ENCODE assay signal across 18 mouse cellular contexts in the genomic region with DNA sequence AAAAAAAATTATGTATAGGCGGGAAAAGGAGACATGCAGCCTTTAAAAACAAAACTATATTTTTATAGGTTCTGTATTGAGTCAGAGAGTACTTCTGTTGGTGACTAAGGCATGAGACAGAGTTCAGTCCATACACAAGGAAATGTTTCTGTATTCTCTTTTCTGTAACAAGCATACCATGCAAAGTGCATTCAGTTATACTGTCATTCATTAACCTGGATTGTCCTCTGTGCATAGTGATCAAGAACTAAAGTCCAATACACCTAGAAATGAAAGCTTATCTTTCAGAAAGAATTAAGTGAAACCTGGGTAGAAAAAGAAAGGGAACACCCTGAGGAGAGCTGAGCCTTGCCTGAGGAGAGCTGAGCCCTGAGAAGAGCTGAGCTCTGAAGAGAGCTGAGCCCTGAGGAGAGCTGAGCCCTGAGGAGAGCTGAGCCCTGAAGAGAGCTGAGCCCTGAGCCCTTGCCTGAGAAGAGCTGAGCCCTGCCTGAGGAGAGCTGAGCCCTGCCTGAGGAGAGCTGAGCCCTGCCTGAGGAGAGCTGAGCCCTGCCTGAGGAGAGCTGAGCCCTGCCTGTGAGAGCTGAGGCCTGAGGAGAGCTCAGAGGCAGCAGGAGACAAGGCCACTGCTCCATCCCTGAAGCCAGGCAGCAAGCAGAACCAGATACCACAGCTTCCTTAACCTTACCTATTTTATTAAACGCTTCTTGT. TPM values are rescaled to one million over a fixed set of nuclear protein-coding genes. Genes with fewer than 3 reads are reported as not detected.
DNase-seq lines count a peak whose midpoint lies in the region; ATAC-seq and TF ChIP-seq lines count a peak whose summit lies in the region.
"Had no signal": no experiment of that assay in that cellular context is flagged by ENCODE, and none has a peak within 500 bp of the region (broad histone marks: within the 10 kb centered on the region; RNA-seq: fewer than 3 reads in every experiment).

No protein-coding gene starts in this region.

- no peaks in the 10 kb centered on the region for H3K36me3 ChIP-seq in heart, adult 2 months (ENCODE audit: control insufficient read depth, insufficient read depth, low read length)
- no peaks in the 10 kb centered on the region for H3K36me3 ChIP-seq in intestine, postnatal 0 days (ENCODE audit: control insufficient read depth, insufficient read depth)
- H3K36me3 ChIP-seq in stomach, embryonic 16.5 days (ENCODE audit: control insufficient read depth, insufficient read depth, low read length) = no peaks in the 10 kb centered on the region
- no peaks in the 10 kb centered on the region for H3K36me3 ChIP-seq in hindbrain, embryonic 16.5 days (ENCODE audit: control insufficient read depth, insufficient read depth, low read length)
- H3K36me3 ChIP-seq: embryonic facial prominence, embryonic 10.5 days; heart, embryonic 10.5 days; midbrain, embryonic 12.5 days had no signal

- no peaks in the 10 kb centered on the region for H3K4me1 ChIP-seq in heart, adult 2 months (ENCODE audit: control insufficient read depth, insufficient read depth, low read length)
- H3K4me1 ChIP-seq in intestine, postnatal 0 days (replicated peaks; ENCODE audit: control insufficient read depth, insufficient read depth, low read length) = peaks cover 3% of the 10 kb centered on the region; the same call in 1 of the 2 replicates
- no peaks in the 10 kb centered on the region for H3K4me1 ChIP-seq in stomach, embryonic 16.5 days (ENCODE audit: control insufficient read depth, insufficient read depth, low read length)
- H3K4me1 ChIP-seq in hindbrain, embryonic 16.5 days (ENCODE audit: control insufficient read depth, insufficient read depth, low read depth, low read length) = no peaks in the 10 kb centered on the region
- H3K4me1 ChIP-seq: embryonic facial prominence, embryonic 10.5 days; heart, embryonic 10.5 days; midbrain, embryonic 12.5 days had no signal

- no peaks in the 10 kb centered on the region for H3K79me2 ChIP-seq in heart, adult 2 months (replicated peaks; ENCODE audit: control insufficient read depth, insufficient read depth, low read length)

- H3K27me3 ChIP-seq in heart, adult 2 months (ENCODE audit: control insufficient read depth, insufficient read depth, low read length) = no peaks in the 10 kb centered on the region
- H3K27me3 ChIP-seq in intestine, postnatal 0 days (replicated peaks; ENCODE audit: control insufficient read depth, insufficient read depth, low read length) = no peaks in the 10 kb centered on the region
- no peaks in the 10 kb centered on the region for H3K27me3 ChIP-seq in stomach, embryonic 16.5 days (ENCODE audit: control insufficient read depth, insufficient read depth, low read length)
- no peaks in the 10 kb centered on the region for H3K27me3 ChIP-seq in hindbrain, embryonic 16.5 days (replicated peaks; ENCODE audit: control insufficient read depth, insufficient read depth, low read length)
- H3K27me3 ChIP-seq: CH12.LX; midbrain, embryonic 12.5 days had no signal

- TF ChIP-seq CTCF in heart, adult 2 months (IDR thresholded peaks at IDR 0.05) = no peak
- no peak for TF ChIP-seq CTCF in intestine, postnatal 0 days (IDR thresholded peaks at IDR 0.05; ENCODE audit: low read depth)

- 0 out of 2 replicates have a peak overlapping the region, but pooled peaks have one; percentile 35 for H3K4me2 ChIP-seq in intestine, postnatal 0 days (replicated peaks; ENCODE audit: low read depth)
- H3K4me2 ChIP-seq in stomach, embryonic 16.5 days (ENCODE audit: low read depth, low read length) = no peak overlapping the region
- H3K4me2 ChIP-seq in hindbrain, embryonic 16.5 days (ENCODE audit: low read length) = no peak overlapping the region
- H3K4me2 ChIP-seq: midbrain, embryonic 12.5 days had no signal

- no peak for TF ChIP-seq POLR2A in heart, adult 2 months (IDR thresholded peaks at IDR 0.05; ENCODE audit: insufficient read depth, low read depth, low read length)

- H3K27ac ChIP-seq in heart, adult 2 months = no peak overlapping the region
- H3K27ac ChIP-seq in intestine, postnatal 0 days (ENCODE audit: low read depth, low read length) = peak overlapping the region; percentile 92
- H3K27ac ChIP-seq in stomach, embryonic 16.5 days (ENCODE audit: low read length) = peak overlapping the region; percentile 89
- no peak overlapping the region for H3K27ac ChIP-seq in hindbrain, embryonic 16.5 days (ENCODE audit: low read depth, low read length)
- H3K27ac ChIP-seq: embryonic facial prominence, embryonic 10.5 days; heart, embryonic 10.5 days; midbrain, embryonic 12.5 days had no signal

- peak; percentile 94 for ATAC-seq in intestine, postnatal 0 days
- ATAC-seq in stomach, embryonic 16.5 days (ENCODE audit: insufficient read depth, low FRiP score) = peak; percentile 80
- ATAC-seq in hindbrain, embryonic 16.5 days = no peak

- WGBS in heart, adult 2 months = 82% methylated on average over 2 of the region's 2 CpGs
- WGBS in intestine, postnatal 0 days = 51% methylated on average over 2 of the region's 2 CpGs
- 87% methylated on average over 2 of the region's 2 CpGs for WGBS in stomach, embryonic 16.5 days
- WGBS in hindbrain, embryonic 16.5 days = 90% methylated on average over 2 of the region's 2 CpGs

- peak; percentile 50 for DNase-seq in heart, adult 11 months
- DNase-seq in heart, adult 2 months = no peak
- DNase-seq in kidney, postnatal 14 days = peak; percentile 30
- no peak for DNase-seq in urinary bladder, postnatal 10 days (ENCODE audit: low spot score)
- DNase-seq in lung, postnatal 4 days = no peak
- DNase-seq: cerebellum, postnatal 25 days; gastrocnemius, postnatal 14 days; heart, postnatal 36 days; lung, postnatal 10 days; spleen, adult 18-20 months had no signal

- no peak for TF ChIP-seq EP300 in heart, adult 2 months (IDR thresholded peaks at IDR 0.05; ENCODE audit: insufficient read depth, low read depth, low read length)

- intact Hi-C loops in heart, adult 2 months (cut with DNase I) = no loop called here

- H3K9ac ChIP-seq in heart, adult 2 months (ENCODE audit: low read depth, low read length) = no peak overlapping the region
- no peak overlapping the region for H3K9ac ChIP-seq in intestine, postnatal 0 days (ENCODE audit: low read depth, low read length)
- H3K9ac ChIP-seq in stomach, embryonic 16.5 days (ENCODE audit: low read length) = peak overlapping the region; percentile 35; the same call in 1 of the 2 replicates
- H3K9ac ChIP-seq in hindbrain, embryonic 16.5 days (ENCODE audit: low read depth, low read length) = no peak overlapping the region
- H3K9ac ChIP-seq: midbrain, embryonic 12.5 days had no signal

- no peak overlapping the region for H3K4me3 ChIP-seq in heart, adult 2 months
- no peak overlapping the region for H3K4me3 ChIP-seq in intestine, postnatal 0 days (ENCODE audit: low read depth, low read length)
- H3K4me3 ChIP-seq in stomach, embryonic 16.5 days (replicated peaks; ENCODE audit: low read length) = no peak overlapping the region
- H3K4me3 ChIP-seq in hindbrain, embryonic 16.5 days (ENCODE audit: low read length) = no peak overlapping the region
- H3K4me3 ChIP-seq: embryonic facial prominence, embryonic 10.5 days; heart, embryonic 10.5 days; midbrain, embryonic 12.5 days; myocyte had no signal

- H3K9me3 ChIP-seq in intestine, postnatal 0 days (ENCODE audit: control insufficient read depth) = no peaks in the 10 kb centered on the region
- H3K9me3 ChIP-seq in stomach, embryonic 16.5 days (replicated peaks; ENCODE audit: control insufficient read depth, low read length) = no peaks in the 10 kb centered on the region
- H3K9me3 ChIP-seq in hindbrain, embryonic 16.5 days (ENCODE audit: control insufficient read depth, low read length) = no peaks in the 10 kb centered on the region
- H3K9me3 ChIP-seq: heart, embryonic 10.5 days; midbrain, embryonic 12.5 days had no signal

RNA-seq across cellular contexts. Expression of a gene that starts 45.1 kb away (rescaled TPM):
- total RNA-seq in heart, adult 2 months (2021) = 1 to 10 TPM; 6.8 to 7.0 TPM
- 2.8 and 5.4 TPM in 2 replicates for polyA plus RNA-seq in heart, adult 2 months (2012; rRNA removed)
- polyA plus RNA-seq in intestine, postnatal 0 days (2015; fragmentation: Nextera tagmentation; extraction: Ambion mirVana) = 1.8 and 2.0 TPM in 2 replicates
- 1.2 and 1.4 TPM in 2 replicates for polyA plus RNA-seq in stomach, embryonic 16.5 days (2015; fragmentation: Nextera tagmentation; extraction: Ambion mirVana)
- 7.2 and 8.8 TPM in 2 replicates for polyA plus RNA-seq in hindbrain, embryonic 16.5 days (2015; fragmentation: Nextera tagmentation; extraction: Ambion mirVana)
- total RNA-seq: CH12.LX had no signal

RNA-seq across cellular contexts. Expression of a gene that starts 49.9 kb away (rescaled TPM):
- total RNA-seq in heart, adult 2 months (2021) = 1 to 10 TPM in 1 of 2 experiments, under 1 TPM in 1; 0.34 to 1.2 TPM
- polyA plus RNA-seq in heart, adult 2 months (2012; rRNA removed) = 0.23 and 0.31 TPM in 2 replicates
- 512 and 547 TPM in 2 replicates for polyA plus RNA-seq in intestine, postnatal 0 days (2015; fragmentation: Nextera tagmentation; extraction: Ambion mirVana)
- polyA plus RNA-seq in stomach, embryonic 16.5 days (2015; fragmentation: Nextera tagmentation; extraction: Ambion mirVana) = 43.7 and 45.5 TPM in 2 replicates
- polyA plus RNA-seq in hindbrain, embryonic 16.5 days (2015; fragmentation: Nextera tagmentation; extraction: Ambion mirVana) = 2.9 and 3.2 TPM in 2 replicates
- polyA plus RNA-seq: myocyte had no signal

Comparison
In these comparisons a context has a peak if more than half of its experiments do, and no peak if none do; other contexts are left out.
1. DNase-seq: peak in heart, adult 11 months (single experiment) and kidney, postnatal 14 days (single experiment); none in heart, adult 2 months (0 of 2), urinary bladder, postnatal 10 days (single experiment) and lung, postnatal 4 days (0 of 2).
2. H3K27ac ChIP-seq: peak in intestine, postnatal 0 days (single experiment) and stomach, embryonic 16.5 days (single experiment); none in heart, adult 2 months (single experiment) and hindbrain, embryonic 16.5 days (single experiment).
3. RNA of a gene that starts 49.9 kb away (polyA plus RNA-seq): 512 to 547 TPM in intestine, postnatal 0 days and 43.7 to 45.5 TPM in stomach, embryonic 16.5 days; 2.9 to 3.2 TPM in hindbrain, embryonic 16.5 days and 0.23 to 0.31 TPM in heart, adult 2 months; every median in the first group is over 10 times any median in the second.